Mouse (Mus musculus) G1E-ER4 (cell line): Measurements from ENCODE around the gene Gjc3. TPM values are rescaled to one million over a fixed set of nuclear protein-coding genes. Genes with fewer than 3 reads are reported as not detected.

Experiments
- GATA1 ChIP-seq: IDR thresholded peaks from one replicate; pipeline ENCODE4 v1.8.0; 2012; ENCODE audit warnings: low read length, inconsistent platforms
- polyA plus RNA-seq: library from polyadenylated mRNA; stranded (reverse); fragments of >175 nt; gene quantifications from 2 replicates; pipeline ENCODE4 v1.2.3, GENCODE M21; 2012

Gjc3 gene
- not detected in 2 replicates for polyA plus RNA-seq

GRCm38 (mm10) chr5:137962945-137963344 lies at the start of gene Gjc3:
TSS of gene Gjc3 (minus strand) at chr5:137963098.
- TF ChIP-seq GATA1 = no peak

GRCm38 (mm10) chr5:138012382-138012781 lies 49.5 kb upstream of the Gjc3 start:
- TF ChIP-seq GATA1 = no peak

- TF ChIP-seq GATA1 = no peak
These were observed 46.5 kb upstream of the Gjc3 start for GRCm38 (mm10) chr5:138009437-138009836.

GRCm38 (mm10) chr5:137986351-137986750 lies 23.5 kb upstream of the Gjc3 start:
- TF ChIP-seq GATA1 = no peak

GRCm38 (mm10) chr5:137981300-137981699 lies 18.4 kb upstream of the Gjc3 start, which contains the start of gene Azgp1:
TSS of gene Azgp1 (plus strand) at chr5:137981520.
- no peak for TF ChIP-seq GATA1

GRCm38 (mm10) chr5:137979081-137979480 lies 16.2 kb upstream of the Gjc3 start:
- no peak for TF ChIP-seq GATA1

GRCm38 (mm10) chr5:137977291-137977690 lies 14.4 kb upstream of the Gjc3 start:
- TF ChIP-seq GATA1 = no peak

GRCm38 (mm10) chr5:137975434-137975833 lies 12.5 kb upstream of the Gjc3 start:
- no peak for TF ChIP-seq GATA1

GRCm38 (mm10) chr5:137974724-137975123 lies 11.8 kb upstream of the Gjc3 start:
- TF ChIP-seq GATA1 = no peak

GRCm38 (mm10) chr5:137973738-137974137 lies 10.8 kb upstream of the Gjc3 start:
- TF ChIP-seq GATA1 = no peak

GRCm38 (mm10) chr5:137973161-137973560 lies 10.3 kb upstream of the Gjc3 start:
- TF ChIP-seq GATA1 = no peak

- TF ChIP-seq GATA1 = no peak
These were observed 3.6 kb upstream of the Gjc3 start for GRCm38 (mm10) chr5:137966492-137966891.

- no peak for TF ChIP-seq GATA1
These were observed 6.5 kb downstream of the Gjc3 start for GRCm38 (mm10) chr5:137956404-137956803.

- TF ChIP-seq GATA1 = no peak
These were observed 11.7 kb downstream of the Gjc3 start for GRCm38 (mm10) chr5:137951218-137951617.

- TF ChIP-seq GATA1 = no peak
These were observed 15.6 kb downstream of the Gjc3 start for GRCm38 (mm10) chr5:137947303-137947702.

- TF ChIP-seq GATA1 = no peak
These were observed 19.8 kb downstream of the Gjc3 start for GRCm38 (mm10) chr5:137943133-137943532.

- no peak for TF ChIP-seq GATA1
These were observed 21.9 kb downstream of the Gjc3 start for GRCm38 (mm10) chr5:137940948-137941347.

GRCm38 (mm10) chr5:137937238-137937637 lies 25.7 kb downstream of the Gjc3 start:
- no peak for TF ChIP-seq GATA1

GRCm38 (mm10) chr5:137936486-137936885 lies 26.4 kb downstream of the Gjc3 start:
- TF ChIP-seq GATA1 = no peak
